ENCODE assay signal across 9 mouse cellular contexts in genomic region chr7:28547154-28547553, GRCm38 (mm10). TPM values are rescaled to one million over a fixed set of nuclear protein-coding genes. Genes with fewer than 3 reads are reported as not detected.
A peak's percentile ranks its signal among the peaks of the same experiment; 100 is the strongest.
DNase-seq lines count a peak whose midpoint lies in the region; ATAC-seq lines count a peak whose summit lies in the region.
"Had no signal": no experiment of that assay in that cellular context is flagged by ENCODE, and none has a peak within 500 bp of the region (broad histone marks: within the 10 kb centered on the region; RNA-seq: fewer than 3 reads in every experiment).

Gene Nccrp1 (minus strand): TSS chr7:28547254.

- DNase-seq in kidney, adult 18-20 months = no peak
- no peak for DNase-seq in embryonic facial prominence, embryonic 14.5 days (ENCODE audit: low spot score)
- DNase-seq in cerebellum, postnatal 4 days (ENCODE audit: low spot score in 2 of 2) = no peak
- no peak for DNase-seq in ovary, postnatal 36 days (ENCODE audit: low spot score)
- no peak for DNase-seq in embryo, embryonic 9.5 days (ENCODE audit: extremely low spot score)
- DNase-seq: heart, postnatal 4 days had no signal

- H3K27ac ChIP-seq in kidney, embryonic 16.5 days (ENCODE audit: low read length) = no peak within 1 kb of the TSS
- H3K27ac ChIP-seq in embryonic facial prominence, embryonic 14.5 days (replicated peaks; ENCODE audit: low read depth, low read length) = no peak within 1 kb of the TSS
- no peak within 1 kb of the TSS for H3K27ac ChIP-seq in hindbrain, embryonic 16.5 days (ENCODE audit: low read depth, low read length)
- no peak within 1 kb of the TSS for H3K27ac ChIP-seq in midbrain, embryonic 16.5 days (ENCODE audit: low read length)

- 0 out of 2 replicates have a peak within 1 kb of the TSS, but pooled peaks have one; percentile 3 for H3K9ac ChIP-seq in kidney, embryonic 16.5 days (replicated peaks; ENCODE audit: low read length)
- H3K9ac ChIP-seq in embryonic facial prominence, embryonic 14.5 days (ENCODE audit: low read depth, low read length) = peak within 1 kb of the TSS; percentile 34; the same call in 1 of the 2 replicates
- peak within 1 kb of the TSS; percentile 52 for H3K9ac ChIP-seq in hindbrain, embryonic 16.5 days (ENCODE audit: low read depth, low read length)
- H3K9ac ChIP-seq in midbrain, embryonic 16.5 days (ENCODE audit: low read depth, low read length) = peak within 1 kb of the TSS; percentile 60; the same call in 1 of the 2 replicates

- H3K36me3 ChIP-seq in kidney, embryonic 16.5 days (ENCODE audit: insufficient read depth, low read length) = no peaks in the 10 kb centered on the region
- no peaks in the 10 kb centered on the region for H3K36me3 ChIP-seq in embryonic facial prominence, embryonic 14.5 days (ENCODE audit: control insufficient read depth, insufficient read depth, low read length)
- no peaks in the 10 kb centered on the region for H3K36me3 ChIP-seq in hindbrain, embryonic 16.5 days (ENCODE audit: control insufficient read depth, insufficient read depth, low read length)
- no peaks in the 10 kb centered on the region for H3K36me3 ChIP-seq in midbrain, embryonic 16.5 days (ENCODE audit: control insufficient read depth, insufficient read depth, low read length)

- H3K27me3 ChIP-seq in kidney, embryonic 16.5 days (ENCODE audit: insufficient read depth, low read length) = peaks cover 26% of the 10 kb centered on the region
- peaks cover 45% of the 10 kb centered on the region for H3K27me3 ChIP-seq in embryonic facial prominence, embryonic 14.5 days (replicated peaks; ENCODE audit: control insufficient read depth, insufficient read depth, low read length)
- peaks cover 20% of the 10 kb centered on the region for H3K27me3 ChIP-seq in hindbrain, embryonic 16.5 days (replicated peaks; ENCODE audit: control insufficient read depth, insufficient read depth, low read length)
- H3K27me3 ChIP-seq in midbrain, embryonic 16.5 days (ENCODE audit: control insufficient read depth, insufficient read depth, low read depth, low read length) = peaks cover 24% of the 10 kb centered on the region

- H3K4me3 ChIP-seq in kidney, embryonic 16.5 days (ENCODE audit: low read length) = peak within 1 kb of the TSS; percentile 28
- peak within 1 kb of the TSS; percentile 23 for H3K4me3 ChIP-seq in embryonic facial prominence, embryonic 14.5 days (ENCODE audit: low read depth, low read length)
- peak within 1 kb of the TSS; percentile 32 for H3K4me3 ChIP-seq in hindbrain, embryonic 16.5 days (ENCODE audit: low read length)
- peak within 1 kb of the TSS; percentile 37 for H3K4me3 ChIP-seq in midbrain, embryonic 16.5 days (ENCODE audit: low read depth, low read length)

- ATAC-seq in kidney, embryonic 16.5 days (ENCODE audit: low FRiP score, low TSS enrichment) = no peak
- ATAC-seq in embryonic facial prominence, embryonic 14.5 days (ENCODE audit: low read depth) = no peak
- ATAC-seq in hindbrain, embryonic 16.5 days = no peak
- ATAC-seq in midbrain, embryonic 16.5 days = no peak

- H3K4me2 ChIP-seq in kidney, embryonic 16.5 days (replicated peaks; ENCODE audit: low read depth, low read length) = peak within 1 kb of the TSS; percentile 46
- H3K4me2 ChIP-seq in embryonic facial prominence, embryonic 14.5 days (ENCODE audit: low read depth, low read length) = peak within 1 kb of the TSS; percentile 49
- peak within 1 kb of the TSS; percentile 56 for H3K4me2 ChIP-seq in hindbrain, embryonic 16.5 days (ENCODE audit: low read length)
- H3K4me2 ChIP-seq in midbrain, embryonic 16.5 days (ENCODE audit: low read length) = peak within 1 kb of the TSS; percentile 73

- H3K9me3 ChIP-seq in kidney, embryonic 16.5 days (ENCODE audit: low read length) = no peaks in the 10 kb centered on the region
- no peaks in the 10 kb centered on the region for H3K9me3 ChIP-seq in embryonic facial prominence, embryonic 14.5 days (ENCODE audit: control insufficient read depth, low read length)
- H3K9me3 ChIP-seq in hindbrain, embryonic 16.5 days (ENCODE audit: control insufficient read depth, low read length) = no peaks in the 10 kb centered on the region
- no peaks in the 10 kb centered on the region for H3K9me3 ChIP-seq in midbrain, embryonic 16.5 days (replicated peaks; ENCODE audit: control insufficient read depth, low read length, poor library complexity, severe bottlenecking)

- 1% methylated on average over 5 of the region's 5 CpGs for WGBS in kidney, embryonic 16.5 days
- 2% methylated on average over 3 of the region's 5 CpGs for WGBS in embryonic facial prominence, embryonic 14.5 days
- 3% methylated on average over 5 of the region's 5 CpGs for WGBS in hindbrain, embryonic 16.5 days
- 1% methylated on average over 5 of the region's 5 CpGs for WGBS in midbrain, embryonic 16.5 days

- peaks cover 18% of the 10 kb centered on the region for H3K4me1 ChIP-seq in kidney, embryonic 16.5 days (ENCODE audit: insufficient read depth, low read length)
- H3K4me1 ChIP-seq in embryonic facial prominence, embryonic 14.5 days (ENCODE audit: control insufficient read depth, insufficient read depth, low read length) = no peaks in the 10 kb centered on the region; the same call in 1 of the 2 replicates
- H3K4me1 ChIP-seq in hindbrain, embryonic 16.5 days (ENCODE audit: control insufficient read depth, insufficient read depth, low read depth, low read length) = peaks cover 15% of the 10 kb centered on the region
- peaks cover 15% of the 10 kb centered on the region; the same call in 1 of the 2 replicates for H3K4me1 ChIP-seq in midbrain, embryonic 16.5 days (ENCODE audit: control insufficient read depth, insufficient read depth, low read length)

RNA-seq across cellular contexts. Expression of gene Nccrp1, which starts in this region (rescaled TPM):
- 0.18 TPM in 1 of 2 replicates, not detected in the other for polyA plus RNA-seq in kidney, embryonic 16.5 days (2015; fragmentation: Nextera tagmentation; extraction: Ambion mirVana)
- polyA plus RNA-seq in embryonic facial prominence, embryonic 14.5 days (2014; fragmentation: Nextera tagmentation; extraction: Ambion mirVana) = 0.17 and 0.43 TPM in 2 replicates
- 0.14 TPM in 1 of 2 replicates, not detected in the other for polyA plus RNA-seq in hindbrain, embryonic 16.5 days (2015; fragmentation: Nextera tagmentation; extraction: Ambion mirVana)
- 0.15 TPM in 1 of 2 replicates, not detected in the other for polyA plus RNA-seq in midbrain, embryonic 16.5 days (2015; fragmentation: Nextera tagmentation; extraction: Ambion mirVana)

Comparison
In these comparisons a context has a peak if more than half of its experiments do, and no peak if none do; other contexts are left out.
1. H3K9ac ChIP-seq: peak in every context shown above with its lines; median percentile 60 in midbrain, embryonic 16.5 days; 52 in hindbrain, embryonic 16.5 days; 34 in embryonic facial prominence, embryonic 14.5 days; 3 in kidney, embryonic 16.5 days.